Mouse (Mus musculus) ovary, adult 10 weeks (tissue): ENCODE results near the gene Stxbp5. TPM values are rescaled to one million over a fixed set of nuclear protein-coding genes. Genes with fewer than 3 reads are reported as not detected.

Source experiments
- polyA plus RNA-seq: library from polyadenylated mRNA; stranded (reverse); fragments of 350-450 nt; fragmentation: Illumina TruSeq; extraction: RNeasy Lipid Tissue Mini Kit (QIAGEN cat#74804); gene quantifications from one replicate; pipeline ENCODE4 v1.2.3, GENCODE M21; 2014

Gene Stxbp5
- 21.2 TPM for polyA plus RNA-seq

DNA sequence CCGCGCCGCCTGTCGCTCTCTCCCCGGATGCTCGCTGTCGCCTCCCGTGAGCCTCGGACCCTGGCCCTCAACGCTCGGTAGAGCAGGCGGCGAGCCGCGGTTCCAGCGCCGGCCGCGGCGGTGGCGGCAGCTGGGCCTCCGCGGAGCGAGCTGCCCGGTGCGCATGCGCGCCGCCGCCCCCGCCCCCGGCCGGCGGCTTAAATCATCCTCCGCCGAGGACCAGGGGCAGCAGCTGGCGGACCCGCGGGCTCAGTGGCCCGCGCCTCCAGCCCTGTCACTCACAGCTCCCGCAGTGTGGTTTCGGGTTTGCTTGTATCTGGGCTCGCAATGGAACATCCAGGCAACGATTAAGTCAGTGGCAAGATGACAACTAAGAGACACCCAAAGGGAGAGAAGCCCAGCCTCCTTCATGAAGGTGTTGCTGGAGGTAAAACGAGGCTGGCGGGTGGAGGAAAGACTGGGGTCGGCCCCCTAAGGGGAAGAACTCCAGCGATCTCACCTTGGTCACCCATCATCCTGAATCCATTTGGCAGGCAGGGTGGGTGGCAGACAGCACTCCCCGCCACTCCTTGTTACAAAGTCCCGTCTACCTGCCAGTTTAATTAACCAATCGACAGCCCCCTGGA lies at the start of gene Stxbp5:
Gene Stxbp5 (minus strand): TSS at position 9 of the 626 bp plus-strand sequence.

Other genes starting within 250 kb of the Stxbp5 start
- gene Samd5, start 225.9 kb downstream of the Stxbp5 start, polyA plus RNA-seq: 11.0 TPM